Comparison of ENCODE assay signal across 25 mouse cellular contexts in genomic region chr6:38796993-38797392, GRCm38 (mm10).
DNase-seq lines count a peak whose midpoint lies in the region; ATAC-seq and TF ChIP-seq lines count a peak whose summit lies in the region.
"Had no signal": no experiment of that assay in that cellular context is flagged by ENCODE, and none has a peak within 500 bp of the region (broad histone marks: within the 10 kb centered on the region; RNA-seq: fewer than 3 reads in every experiment).

No protein-coding gene starts in this region.

- no peak overlapping the region for H3K4me2 ChIP-seq in liver, embryonic 14.5 days (ENCODE audit: low read depth)
- H3K4me2 ChIP-seq in liver, postnatal 0 days (ENCODE audit: low read depth, low read length) = no peak overlapping the region
- H3K4me2 ChIP-seq in lung, embryonic 16.5 days (ENCODE audit: low read depth, low read length) = no peak overlapping the region
- no peak overlapping the region for H3K4me2 ChIP-seq in liver, embryonic 15.5 days
- H3K4me2 ChIP-seq: forebrain, embryonic 13.5 days; heart, embryonic 13.5 days; hindbrain, embryonic 12.5 days; hindbrain, embryonic 15.5 days had no signal

- no peak for TF ChIP-seq POLR2A in lung, adult 2 months (IDR thresholded peaks at IDR 0.05; ENCODE audit: borderline replicate concordance, extremely low read depth, low read depth, low read length)

- no peak for ATAC-seq in liver, embryonic 14.5 days (ENCODE audit: insufficient read depth)
- no peak for ATAC-seq in liver, postnatal 0 days
- peak; percentile 87 for ATAC-seq in lung, embryonic 16.5 days (ENCODE audit: low read depth)
- ATAC-seq in liver, embryonic 15.5 days (ENCODE audit: insufficient read depth) = no peak
- no peak for ATAC-seq in CD4-positive, CD25-positive, alpha-beta regulatory T cell, adult 4 months
- ATAC-seq: activated CD4-positive, CD25-positive, alpha-beta regulatory T cell, adult 4 months; forebrain, embryonic 13.5 days; forebrain, embryonic 16.5 days had no signal

- TF ChIP-seq EP300 in liver, embryonic 14.5 days (IDR thresholded peaks at IDR 0.05; ENCODE audit: low read depth) = no peak
- no peak for TF ChIP-seq EP300 in liver, postnatal 0 days (IDR thresholded peaks at IDR 0.05; ENCODE audit: low read depth)

- peak overlapping the region; percentile 11 for H3K9ac ChIP-seq in liver, embryonic 14.5 days (replicated peaks)
- no peak overlapping the region for H3K9ac ChIP-seq in liver, postnatal 0 days (replicated peaks)
- no peak overlapping the region for H3K9ac ChIP-seq in lung, embryonic 16.5 days (ENCODE audit: low read length)
- H3K9ac ChIP-seq in liver, embryonic 15.5 days = no peak overlapping the region
- H3K9ac ChIP-seq: forebrain, embryonic 13.5 days; heart, embryonic 13.5 days; hindbrain, embryonic 12.5 days; hindbrain, embryonic 15.5 days had no signal

- TF ChIP-seq CTCF in liver, embryonic 14.5 days (IDR thresholded peaks at IDR 0.05; ENCODE audit: low read depth) = no peak
- TF ChIP-seq CTCF in liver, postnatal 0 days (IDR thresholded peaks at IDR 0.05; ENCODE audit: low read depth) = no peak
- TF ChIP-seq CTCF in lung, adult 2 months (IDR thresholded peaks at IDR 0.05; ENCODE audit: insufficient read depth, low read length) = no peak

- peaks cover 27 to 30% of the 10 kb centered on the region in 2 experiments for H3K4me1 ChIP-seq in liver, embryonic 14.5 days (replicated peaks; ENCODE audit: control insufficient read depth in 2 of 2, insufficient read depth in 2 of 2, low read length in 1 of 2)
- peaks cover 15% of the 10 kb centered on the region for H3K4me1 ChIP-seq in liver, postnatal 0 days (ENCODE audit: insufficient read depth)
- peaks cover 10% of the 10 kb centered on the region for H3K4me1 ChIP-seq in lung, embryonic 16.5 days (replicated peaks; ENCODE audit: control insufficient read depth, insufficient read depth, low read length)
- peaks cover 2% of the 10 kb centered on the region; the same call in 1 of the 2 replicates for H3K4me1 ChIP-seq in lung, adult 2 months (ENCODE audit: control insufficient read depth, insufficient read depth, low read length)
- peaks cover 47% of the 10 kb centered on the region for H3K4me1 ChIP-seq in liver, embryonic 15.5 days (replicated peaks)

- H3K9me3 ChIP-seq in liver, embryonic 14.5 days (ENCODE audit: control insufficient read depth, low read length) = no peaks in the 10 kb centered on the region
- H3K9me3 ChIP-seq in liver, postnatal 0 days (ENCODE audit: low read length) = no peaks in the 10 kb centered on the region
- H3K9me3 ChIP-seq in lung, embryonic 16.5 days (ENCODE audit: control insufficient read depth, low read length) = no peaks in the 10 kb centered on the region
- H3K9me3 ChIP-seq in liver, embryonic 15.5 days (replicated peaks) = no peaks in the 10 kb centered on the region
- H3K9me3 ChIP-seq: forebrain, embryonic 10.5 days; forebrain, embryonic 13.5 days; heart, embryonic 10.5 days; heart, embryonic 13.5 days; hindbrain, embryonic 12.5 days; hindbrain, embryonic 15.5 days had no signal

- no peak overlapping the region for H3K4me3 ChIP-seq in liver, embryonic 14.5 days (ENCODE audit: insufficient read depth in 1 of 2, low read depth in 2 of 2, low read length in 2 of 2)
- no peak overlapping the region for H3K4me3 ChIP-seq in liver, postnatal 0 days (ENCODE audit: low read depth, low read length)
- no peak overlapping the region for H3K4me3 ChIP-seq in lung, embryonic 16.5 days (ENCODE audit: low read length)
- no peak overlapping the region for H3K4me3 ChIP-seq in lung, adult 2 months (replicated peaks; ENCODE audit: extremely low read depth, low read depth, low read length)
- H3K4me3 ChIP-seq in liver, embryonic 15.5 days (replicated peaks) = no peak overlapping the region
- H3K4me3 ChIP-seq: forebrain, embryonic 10.5 days; forebrain, embryonic 13.5 days; heart, adult 2 months; heart, embryonic 10.5 days; heart, embryonic 13.5 days; hindbrain, embryonic 12.5 days; hindbrain, embryonic 15.5 days had no signal

- H3K27me3 ChIP-seq in liver, embryonic 14.5 days (ENCODE audit: control insufficient read depth, insufficient read depth, low read length) = no peaks in the 10 kb centered on the region
- no peaks in the 10 kb centered on the region for H3K27me3 ChIP-seq in liver, postnatal 0 days (ENCODE audit: insufficient read depth, low read length)
- H3K27me3 ChIP-seq in lung, embryonic 16.5 days (ENCODE audit: control insufficient read depth, insufficient read depth, low read depth, low read length) = no peaks in the 10 kb centered on the region
- H3K27me3 ChIP-seq in liver, embryonic 15.5 days = no peaks in the 10 kb centered on the region
- H3K27me3 ChIP-seq: forebrain, embryonic 13.5 days; heart, embryonic 13.5 days; hindbrain, embryonic 12.5 days; hindbrain, embryonic 15.5 days had no signal

- H3K36me3 ChIP-seq in liver, embryonic 14.5 days (replicated peaks; ENCODE audit: control insufficient read depth, insufficient read depth, low read depth) = peaks cover 45% of the 10 kb centered on the region
- peaks cover 35% of the 10 kb centered on the region for H3K36me3 ChIP-seq in liver, postnatal 0 days (replicated peaks; ENCODE audit: insufficient read depth, low read length)
- H3K36me3 ChIP-seq in lung, embryonic 16.5 days (ENCODE audit: control insufficient read depth, insufficient read depth, low read length) = no peaks in the 10 kb centered on the region
- peaks cover 78% of the 10 kb centered on the region for H3K36me3 ChIP-seq in liver, embryonic 15.5 days (replicated peaks)
- H3K36me3 ChIP-seq: heart, embryonic 13.5 days; hindbrain, embryonic 12.5 days; hindbrain, embryonic 15.5 days had no signal

- peak; percentile 40 for DNase-seq in heart, adult 11 months
- no peak for DNase-seq in heart, postnatal 4 days
- no peak for DNase-seq in liver, embryonic 14.5 days (ENCODE audit: low read depth in 3 of 3, low spot score in 3 of 3)
- no peak for DNase-seq in liver, postnatal 0 days
- DNase-seq in lung, adult 2 months = no peak
- DNase-seq: adrenal gland, adult 8-10 months; adrenal gland, postnatal 36 days; B cell, adult 2 months; cerebellum, adult 18-20 months; cerebellum, adult 9-10 months; cerebellum, postnatal 14 days; gastrocnemius, postnatal 14 days; heart, adult 2 months; heart, postnatal 14 days had no signal

- no peak overlapping the region for H3K27ac ChIP-seq in liver, embryonic 14.5 days
- no peak overlapping the region for H3K27ac ChIP-seq in liver, postnatal 0 days (ENCODE audit: low read depth)
- H3K27ac ChIP-seq in lung, embryonic 16.5 days (ENCODE audit: low read length) = no peak overlapping the region; the same call in 1 of the 2 replicates
- 0 out of 2 replicates have a peak overlapping the region, but pooled peaks have one; percentile 14 for H3K27ac ChIP-seq in liver, embryonic 15.5 days (replicated peaks)
- H3K27ac ChIP-seq: forebrain, embryonic 10.5 days; forebrain, embryonic 13.5 days; heart, adult 2 months; heart, embryonic 10.5 days; heart, embryonic 13.5 days; hindbrain, embryonic 12.5 days; hindbrain, embryonic 15.5 days had no signal
